Mouse (Mus musculus) heart, embryonic 16.5 days (tissue): ENCODE measurements at regions not wholly inside any gene's neighbourhood (a gene's known extent, or its start where the extent isn't known, plus 50 kb on each side); places are given as distances from the start of the nearest gene placed in this dataset.

ENCODE experiments used
- ATAC-seq: fragments of 200-750 bp; cut with Nextera tagmentation; replicated peaks from 2 replicates; pipeline ENCODE4 v1.8.0; 2017; ENCODE audit warnings: moderate number of reproducible peaks; ENCODE audit not compliant: insufficient read depth, low FRiP score; ENCODE audit errors: extremely low read depth
- H3K27ac ChIP-seq: fragments of 300-500 bp; sonication (generic); 2 replicates; pipeline ENCODE4 v1.5.1; 2014; ENCODE audit warnings: mild to moderate bottlenecking, low read length, control low read depth, moderate library complexity
- H3K27me3 ChIP-seq: fragments of 300-500 bp; sonication (generic); 2 replicates; pipeline ENCODE4 v1.6.1; 2014; ENCODE audit warnings: low read length, mixed read lengths; ENCODE audit not compliant: control insufficient read depth, insufficient read depth
- H3K36me3 ChIP-seq: fragments of 300-500 bp; sonication (generic); 2 replicates; pipeline ENCODE4 v1.6.1; 2014; ENCODE audit not compliant: control insufficient read depth, insufficient read depth
- H3K4me1 ChIP-seq: fragments of 300-500 bp; sonication (generic); 2 replicates; pipeline ENCODE4 v1.6.1; 2014; ENCODE audit warnings: low read length, mixed read lengths; ENCODE audit not compliant: control insufficient read depth, insufficient read depth
- H3K4me2 ChIP-seq: fragments of 300-500 bp; sonication (generic); 2 replicates; pipeline ENCODE4 v1.6.1; 2014; ENCODE audit warnings: low read depth, mild to moderate bottlenecking, control low read depth, low read length
- H3K4me3 ChIP-seq: fragments of 300-500 bp; sonication (generic); 2 replicates; pipeline ENCODE4 v1.5.1; 2014; ENCODE audit warnings: mild to moderate bottlenecking, control low read depth, low read length
- H3K9ac ChIP-seq: fragments of 300-500 bp; sonication (generic); 2 replicates; pipeline ENCODE4 v1.6.1; 2014; ENCODE audit warnings: low read length, control low read depth
- H3K9me3 ChIP-seq: fragments of 300-500 bp; sonication (generic); replicated peaks from 2 replicates; pipeline ENCODE4 v1.6.1; 2016; ENCODE audit warnings: low read length; ENCODE audit not compliant: control insufficient read depth
- WGBS: fragments of 180-500 bp; shearing (Covaris S2); extraction: QIAGEN DNeasy Blood & Tissue Kit; methylation state at CpG from one replicate; pipeline ENCODE4 v1.1.7; 2014; 5-methylcytosine and 5-hydroxymethylcytosine counted together

GRCm38 (mm10) chr2:159055780-159056179 is 261.2 kb downstream of the Dhx35 start:
- 47% methylated on average over 6 of the region's 6 CpGs for WGBS
- Histone ChIP-seq H3K4me3 (no peak overlapping the region), H3K9ac (no peak overlapping the region), H3K4me1 (0 out of 2 replicates have a peak, but pooled peaks cover 3% of the 10 kb centered on the region), H3K9me3 (no peaks in the 10 kb centered on the region), H3K27ac (no peak overlapping the region), H3K27me3 (no peaks in the 10 kb centered on the region), H3K4me2 (no peak overlapping the region), H3K36me3 (no peaks in the 10 kb centered on the region)
- no peak for ATAC-seq

GRCm38 (mm10) chr2:159056960-159057359 is 262.4 kb downstream of the Dhx35 start:
- Histone ChIP-seq H3K4me3 (no peak overlapping the region), H3K4me2 (no peak overlapping the region), H3K9me3 (no peaks in the 10 kb centered on the region), H3K27ac (no peak overlapping the region), H3K9ac (no peak overlapping the region), H3K36me3 (no peaks in the 10 kb centered on the region), H3K27me3 (no peaks in the 10 kb centered on the region), H3K4me1 (0 out of 2 replicates have a peak, but pooled peaks cover 3% of the 10 kb centered on the region)
- no peak for ATAC-seq
- 59% methylated on average over 3 of the region's 3 CpGs for WGBS

- Histone ChIP-seq H3K9me3 (no peaks in the 10 kb centered on the region), H3K36me3 (no peaks in the 10 kb centered on the region), H3K4me3 (no peak overlapping the region), H3K9ac (no peak overlapping the region), H3K27ac (no peak overlapping the region), H3K27me3 (no peaks in the 10 kb centered on the region), H3K4me2 (no peak overlapping the region), H3K4me1 (0 out of 2 replicates have a peak, but pooled peaks cover 3% of the 10 kb centered on the region)
- no peak for ATAC-seq
- WGBS: 52% methylated on average over 5 of the region's 5 CpGs
Measured at GRCm38 (mm10) chr2:159057506-159057905, 262.9 kb downstream of the Dhx35 start.

GRCm38 (mm10) chr2:159062266-159062665 is 267.7 kb downstream of the Dhx35 start:
- H3K27me3 ChIP-seq: no peaks in the 10 kb centered on the region
- no peak overlapping the region for H3K9ac ChIP-seq
- 79% methylated on average over 2 of the region's 2 CpGs for WGBS
- no peak overlapping the region for H3K4me2 ChIP-seq
- no peak overlapping the region for H3K27ac ChIP-seq
- no peak overlapping the region for H3K4me3 ChIP-seq
- no peak for ATAC-seq
- H3K36me3 ChIP-seq: no peaks in the 10 kb centered on the region
- no peaks in the 10 kb centered on the region for H3K4me1 ChIP-seq
- H3K9me3 ChIP-seq: no peaks in the 10 kb centered on the region

GRCm38 (mm10) chr2:159062666-159063065 is 268.1 kb downstream of the Dhx35 start:
- Histone ChIP-seq H3K9ac (no peak overlapping the region), H3K9me3 (no peaks in the 10 kb centered on the region), H3K27me3 (no peaks in the 10 kb centered on the region), H3K4me3 (no peak overlapping the region), H3K4me1 (no peaks in the 10 kb centered on the region), H3K36me3 (no peaks in the 10 kb centered on the region), H3K4me2 (no peak overlapping the region), H3K27ac (no peak overlapping the region)
- 60% methylated on average over 2 of the region's 2 CpGs for WGBS
- ATAC-seq: no peak

- ATAC-seq: no peak
- Histone ChIP-seq H3K4me2 (no peak overlapping the region), H3K27me3 (no peaks in the 10 kb centered on the region), H3K9me3 (no peaks in the 10 kb centered on the region), H3K9ac (no peak overlapping the region), H3K27ac (no peak overlapping the region), H3K4me3 (no peak overlapping the region), H3K36me3 (no peaks in the 10 kb centered on the region), H3K4me1 (no peaks in the 10 kb centered on the region)
- 74% methylated on average over 9 of the region's 9 CpGs for WGBS
Measured at GRCm38 (mm10) chr2:159064403-159064970, 269.9 kb downstream of the Dhx35 start.

GRCm38 (mm10) chr2:159067506-159067905 is 272.9 kb downstream of the Dhx35 start:
- WGBS: 67% methylated on average over 7 of the region's 7 CpGs
- H3K4me3 ChIP-seq: no peak overlapping the region
- H3K27ac ChIP-seq: no peak overlapping the region
- ATAC-seq: no peak
- H3K4me1 ChIP-seq: no peaks in the 10 kb centered on the region
- no peaks in the 10 kb centered on the region for H3K9me3 ChIP-seq
- no peak overlapping the region for H3K9ac ChIP-seq
- no peaks in the 10 kb centered on the region for H3K36me3 ChIP-seq
- H3K27me3 ChIP-seq: no peaks in the 10 kb centered on the region
- H3K4me2 ChIP-seq: no peak overlapping the region

GRCm38 (mm10) chr2:159068303-159069020 is 273.9 kb downstream of the Dhx35 start:
- no peak overlapping the region for H3K9ac ChIP-seq
- WGBS: 44% methylated on average over 7 of the region's 7 CpGs
- H3K4me1 ChIP-seq: no peaks in the 10 kb centered on the region
- H3K27me3 ChIP-seq: no peaks in the 10 kb centered on the region
- H3K4me3 ChIP-seq: no peak overlapping the region
- H3K36me3 ChIP-seq: no peaks in the 10 kb centered on the region
- H3K4me2 ChIP-seq: no peak overlapping the region
- no peak overlapping the region for H3K27ac ChIP-seq
- no peak for ATAC-seq
- no peaks in the 10 kb centered on the region for H3K9me3 ChIP-seq

GRCm38 (mm10) chr2:159069180-159069579 is 274.6 kb downstream of the Dhx35 start:
- 23% methylated on average over 6 of the region's 6 CpGs for WGBS
- no peak overlapping the region for H3K4me3 ChIP-seq
- no peak for ATAC-seq
- H3K36me3 ChIP-seq: no peaks in the 10 kb centered on the region
- H3K27ac ChIP-seq: no peak overlapping the region
- no peaks in the 10 kb centered on the region for H3K4me1 ChIP-seq
- no peaks in the 10 kb centered on the region for H3K27me3 ChIP-seq
- no peak overlapping the region for H3K4me2 ChIP-seq
- H3K9me3 ChIP-seq: no peaks in the 10 kb centered on the region
- no peak overlapping the region for H3K9ac ChIP-seq
